Mouse (Mus musculus) neutrophil, adult 65 days (primary cell): ENCODE results near the gene Cavin4. TPM values are rescaled to one million over a fixed set of nuclear protein-coding genes. Genes with fewer than 3 reads are reported as not detected.

Source experiments
- total RNA-seq: library from RNA; stranded (reverse); gene quantifications from 2 replicates; pipeline ENCODE4 v1.2.4, GENCODE M21; 2023

Cavin4 gene
- not detected in 2 replicates for total RNA-seq

DNA sequence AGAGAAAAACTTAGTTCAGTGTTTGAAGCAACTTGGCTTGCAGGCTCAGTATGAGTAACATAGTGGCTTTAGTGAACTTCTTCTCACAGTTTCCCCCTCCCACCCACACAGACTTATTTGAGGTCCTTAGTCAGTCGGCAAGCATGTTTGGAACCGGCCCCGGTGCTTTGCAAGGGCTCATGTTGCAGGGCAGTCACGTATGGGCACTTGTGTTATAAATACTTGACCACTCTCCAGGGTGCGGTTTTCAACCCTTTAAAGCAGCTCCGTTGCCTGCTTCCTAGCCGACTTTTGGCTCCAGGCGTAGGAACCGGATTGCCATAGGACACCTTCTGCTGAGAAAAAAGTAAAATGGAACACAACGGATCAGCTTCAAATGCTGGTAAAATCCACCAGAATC lies at the start of gene Cavin4:
Gene Cavin4, plus strand, starts transcription at position 244 of the 400 bp plus-strand sequence.

Other genes with a start within 250 kb of the Cavin4 start
- 33.3 and 58.6 TPM in 2 replicates for gene Tex10, start 190.1 kb upstream of the Cavin4 start, total RNA-seq
- 18.1 and 18.6 TPM in 2 replicates for gene Msantd3, start 123.6 kb upstream of the Cavin4 start, total RNA-seq
- gene Tmeff1, start 78.3 kb upstream of the Cavin4 start, total RNA-seq: not detected in 2 replicates